Mouse (Mus musculus) embryonic facial prominence, embryonic 15.5 days (tissue): Measurements from ENCODE around the gene Vwa5b2. TPM values are rescaled to one million over a fixed set of nuclear protein-coding genes. Genes with fewer than 3 reads are reported as not detected.

ENCODE experiments used
- ATAC-seq: fragments of 200-750 bp; cut with Nextera tagmentation; 2 replicates; pipeline ENCODE4 v1.8.0; 2017; ENCODE audit warnings: low read depth, moderate TSS enrichment; ENCODE audit not compliant: insufficient number of reproducible peaks, low FRiP score, low TSS enrichment
- H3K27ac ChIP-seq: fragments of 300-500 bp; sonication (generic); replicated peaks from 2 replicates; pipeline ENCODE4 v1.5.1; 2015; ENCODE audit warnings: mild to moderate bottlenecking, inconsistent platforms
- H3K27me3 ChIP-seq: fragments of 300-500 bp; sonication (generic); 2 replicates; pipeline ENCODE4 v1.6.1; 2015; ENCODE audit warnings: inconsistent platforms
- H3K36me3 ChIP-seq: fragments of 300-500 bp; sonication (generic); 2 replicates; pipeline ENCODE4 v1.6.1; 2015; ENCODE audit warnings: mild to moderate bottlenecking, inconsistent platforms
- H3K4me1 ChIP-seq: fragments of 300-500 bp; sonication (generic); 2 replicates; pipeline ENCODE4 v1.6.1; 2015; ENCODE audit warnings: inconsistent platforms
- H3K4me2 ChIP-seq: fragments of 300-500 bp; sonication (generic); replicated peaks from 2 replicates; pipeline ENCODE4 v1.6.1; 2015; ENCODE audit warnings: mild to moderate bottlenecking, inconsistent platforms
- H3K4me3 ChIP-seq: fragments of 300-500 bp; sonication (generic); replicated peaks from 2 replicates; pipeline ENCODE4 v1.5.1; 2015; ENCODE audit warnings: mild to moderate bottlenecking, inconsistent platforms
- H3K9ac ChIP-seq: fragments of 300-500 bp; sonication (generic); 2 replicates; pipeline ENCODE4 v1.6.1; 2015; ENCODE audit warnings: inconsistent platforms
- H3K9me3 ChIP-seq: fragments of 300-500 bp; sonication (generic); replicated peaks from 2 replicates; pipeline ENCODE4 v1.6.1; 2016; ENCODE audit warnings: inconsistent platforms
- WGBS: fragments of 180-500 bp; shearing (Covaris S2); methylation state at CpG from one replicate; pipeline ENCODE4 v1.1.7; 2015; 5-methylcytosine and 5-hydroxymethylcytosine counted together
- polyA plus RNA-seq: library from polyadenylated mRNA; unstranded; fragments of >200 nt; fragmentation: Nextera tagmentation; extraction: Ambion mirVana; gene quantifications from 2 replicates; pipeline ENCODE4 v1.2.1, GENCODE M21; 2015

Gene Vwa5b2
- 2.4 and 4.9 TPM in 2 replicates for polyA plus RNA-seq

- WGBS = under 1% methylated on average over 24 of the region's 24 CpGs
- ATAC-seq = no peak; the same call in 1 of the 2 replicates
- Histone ChIP-seq H3K9me3 (no peaks in the 10 kb centered on the region), H3K27ac (no peak within 1 kb of the TSS), H3K4me2 (peak within 1 kb of the TSS; percentile 95), H3K36me3 (no peaks in the 10 kb centered on the region), H3K4me3 (peak within 1 kb of the TSS; percentile 57), H3K9ac (peak within 1 kb of the TSS; percentile 28; the same call in 1 of the 2 replicates), H3K27me3 (peaks cover 59% of the 10 kb centered on the region), H3K4me1 (peaks cover 23% of the 10 kb centered on the region)
Measured at GRCm38 (mm10) chr16:20589366-20589938, at the start of gene Vwa5b2. Gene Vwa5b2 (plus strand): TSS chr16:20589471.

GRCm38 (mm10) chr16:20539649-20540048 is 49.6 kb upstream of the Vwa5b2 start:
- Histone ChIP-seq H3K9ac (no peak overlapping the region), H3K4me3 (no peak overlapping the region), H3K9me3 (no peaks in the 10 kb centered on the region), H3K27ac (no peak overlapping the region), H3K27me3 (no peaks in the 10 kb centered on the region), H3K4me2 (no peak overlapping the region), H3K36me3 (peaks cover 64% of the 10 kb centered on the region), H3K4me1 (peaks cover 24% of the 10 kb centered on the region)
- ATAC-seq = no peak
- WGBS = 70% methylated on average over 3 of the region's 3 CpGs

GRCm38 (mm10) chr16:20540438-20540837 is 48.8 kb upstream of the Vwa5b2 start:
- no peak overlapping the region for H3K4me2 ChIP-seq
- H3K9me3 ChIP-seq = no peaks in the 10 kb centered on the region
- H3K4me3 ChIP-seq = no peak overlapping the region
- no peak overlapping the region for H3K27ac ChIP-seq
- peaks cover 71% of the 10 kb centered on the region for H3K36me3 ChIP-seq
- H3K4me1 ChIP-seq = peaks cover 24% of the 10 kb centered on the region
- ATAC-seq = no peak
- no peak overlapping the region for H3K9ac ChIP-seq
- H3K27me3 ChIP-seq = no peaks in the 10 kb centered on the region
- WGBS = 87% methylated on average over 4 of the region's 4 CpGs

GRCm38 (mm10) chr16:20545696-20546095 is 43.6 kb upstream of the Vwa5b2 start:
- Histone ChIP-seq H3K36me3 (peaks cover 56% of the 10 kb centered on the region), H3K9ac (no peak overlapping the region), H3K9me3 (no peaks in the 10 kb centered on the region), H3K4me3 (no peak overlapping the region), H3K4me1 (peaks cover 21% of the 10 kb centered on the region), H3K4me2 (no peak overlapping the region), H3K27ac (no peak overlapping the region), H3K27me3 (no peaks in the 10 kb centered on the region)
- 87% methylated on average over 10 of the region's 10 CpGs for WGBS
- no peak for ATAC-seq

- Histone ChIP-seq H3K9me3 (no peaks in the 10 kb centered on the region), H3K4me1 (peaks cover 21% of the 10 kb centered on the region), H3K4me2 (peak overlapping the region; percentile 73), H3K9ac (peak overlapping the region; percentile 62; the same call in 1 of the 2 replicates), H3K4me3 (peak overlapping the region; percentile 81), H3K27me3 (no peaks in the 10 kb centered on the region), H3K27ac (peak overlapping the region; percentile 83), H3K36me3 (peaks cover 55% of the 10 kb centered on the region)
- WGBS = 44% methylated on average over 5 of the region's 5 CpGs
- no peak for ATAC-seq
Measured at GRCm38 (mm10) chr16:20547423-20547822, 41.8 kb upstream of the Vwa5b2 start.

- peak within 1 kb of the TSS; percentile 83 for H3K9ac ChIP-seq
- H3K9me3 ChIP-seq = no peaks in the 10 kb centered on the region
- H3K4me2 ChIP-seq = peak within 1 kb of the TSS; percentile 78
- peak; percentile 98 for ATAC-seq
- peaks cover 21% of the 10 kb centered on the region for H3K4me1 ChIP-seq
- peak within 1 kb of the TSS; percentile 83 for H3K27ac ChIP-seq
- no peaks in the 10 kb centered on the region for H3K27me3 ChIP-seq
- under 1% methylated on average over 56 of the region's 56 CpGs for WGBS
- peak within 1 kb of the TSS; percentile 81 for H3K4me3 ChIP-seq
- peaks cover 56% of the 10 kb centered on the region for H3K36me3 ChIP-seq
Measured at GRCm38 (mm10) chr16:20548096-20548948, 40.9 kb upstream of the Vwa5b2 start, which contains the start of gene Abcf3. Gene Abcf3 (plus strand): TSS chr16:20548577.

GRCm38 (mm10) chr16:20549161-20549560 is 40.1 kb upstream of the Vwa5b2 start:
- Histone ChIP-seq H3K9me3 (no peaks in the 10 kb centered on the region), H3K27ac (no peak overlapping the region), H3K4me3 (peak overlapping the region; percentile 81), H3K9ac (peak overlapping the region; percentile 83), H3K4me1 (peaks cover 21% of the 10 kb centered on the region), H3K36me3 (peaks cover 57% of the 10 kb centered on the region), H3K4me2 (peak overlapping the region; percentile 78), H3K27me3 (no peaks in the 10 kb centered on the region)
- ATAC-seq = no peak
- 52% methylated on average over 9 of the region's 9 CpGs for WGBS

GRCm38 (mm10) chr16:20551691-20552090 is 37.6 kb upstream of the Vwa5b2 start:
- WGBS = 94% methylated on average over 5 of the region's 5 CpGs
- Histone ChIP-seq H3K27ac (no peak overlapping the region), H3K9me3 (no peaks in the 10 kb centered on the region)

GRCm38 (mm10) chr16:20552594-20552993 is 36.7 kb upstream of the Vwa5b2 start:
- Histone ChIP-seq H3K27ac (no peak overlapping the region), H3K27me3 (no peaks in the 10 kb centered on the region), H3K9me3 (no peaks in the 10 kb centered on the region), H3K4me2 (no peak overlapping the region), H3K9ac (no peak overlapping the region), H3K36me3 (peaks cover 56% of the 10 kb centered on the region), H3K4me1 (peaks cover 14% of the 10 kb centered on the region), H3K4me3 (no peak overlapping the region)
- WGBS = 94% methylated on average over 1 of the region's 1 CpGs
- ATAC-seq = no peak

More at GRCm38 (mm10) chr16:20551691-20552090, 37.6 kb upstream of the Vwa5b2 start:
- H3K4me3 ChIP-seq = no peak overlapping the region
- H3K9ac ChIP-seq = no peak overlapping the region
- peaks cover 21% of the 10 kb centered on the region for H3K4me1 ChIP-seq
- H3K36me3 ChIP-seq = peaks cover 52% of the 10 kb centered on the region
- ATAC-seq = no peak
- H3K4me2 ChIP-seq = no peak overlapping the region
- H3K27me3 ChIP-seq = no peaks in the 10 kb centered on the region

GRCm38 (mm10) chr16:20555000-20555399 is 34.3 kb upstream of the Vwa5b2 start:
- ATAC-seq = no peak
- H3K4me2 ChIP-seq = no peak overlapping the region
- 92% methylated on average over 6 of the region's 6 CpGs for whole genome bisulfite sequencing
- no peak overlapping the region for H3K27ac ChIP-seq
- no peak overlapping the region for H3K9ac ChIP-seq
- H3K36me3 ChIP-seq = peaks cover 77% of the 10 kb centered on the region
- H3K9me3 ChIP-seq = no peaks in the 10 kb centered on the region
- H3K27me3 ChIP-seq = no peaks in the 10 kb centered on the region
- H3K4me3 ChIP-seq = no peak overlapping the region
- H3K4me1 ChIP-seq = no peaks in the 10 kb centered on the region

- H3K36me3 ChIP-seq = peaks cover 79% of the 10 kb centered on the region
- H3K27me3 ChIP-seq = no peaks in the 10 kb centered on the region
- no peak overlapping the region for H3K9ac ChIP-seq
- H3K4me2 ChIP-seq = no peak overlapping the region
- H3K4me1 ChIP-seq = no peaks in the 10 kb centered on the region
- H3K4me3 ChIP-seq = no peak overlapping the region
- ATAC-seq = no peak
- no peak overlapping the region for H3K27ac ChIP-seq
- no peaks in the 10 kb centered on the region for H3K9me3 ChIP-seq
- 77% methylated on average over 7 of the region's 7 CpGs for WGBS
Measured at GRCm38 (mm10) chr16:20557381-20557780, 31.9 kb upstream of the Vwa5b2 start.
